Mouse (Mus musculus) hindbrain, postnatal 0 days (tissue): Measurements from ENCODE around the gene Nipal3. TPM values are rescaled to one million over a fixed set of nuclear protein-coding genes. Genes with fewer than 3 reads are reported as not detected.

ENCODE experiments used
- ATAC-seq: fragments of 200-750 bp; cut with Nextera tagmentation; 2 replicates; pipeline ENCODE4 v1.8.0; 2017; ENCODE audit warnings: mild to moderate bottlenecking, moderate TSS enrichment, moderate library complexity
- DNase-seq: peaks from one replicate; pipeline ENCODE4 v3.0.0-alpha.2; 2015; ENCODE audit warnings: low spot score
- H3K27ac ChIP-seq: fragments of 300-500 bp; sonication (generic); 2 replicates; pipeline ENCODE4 v1.5.1; 2014; ENCODE audit warnings: mild to moderate bottlenecking
- H3K27me3 ChIP-seq: fragments of 300-500 bp; sonication (generic); 2 replicates; pipeline ENCODE4 v1.6.1; 2014; ENCODE audit warnings: low read length, mixed read lengths; ENCODE audit not compliant: insufficient read depth
- H3K36me3 ChIP-seq: fragments of 300-500 bp; sonication (generic); 2 replicates; pipeline ENCODE4 v1.6.1; 2014; ENCODE audit warnings: low read length, mixed read lengths; ENCODE audit not compliant: insufficient read depth
- H3K4me1 ChIP-seq: fragments of 300-500 bp; sonication (generic); 2 replicates; pipeline ENCODE4 v1.6.1; 2014; ENCODE audit warnings: antibody characterized with exemption, low read length, mixed read lengths; ENCODE audit not compliant: insufficient read depth
- H3K4me2 ChIP-seq: fragments of 300-500 bp; sonication (generic); 2 replicates; pipeline ENCODE4 v1.6.1; 2014; ENCODE audit warnings: low read depth, mild to moderate bottlenecking, low read length, moderate library complexity, mixed read lengths
- H3K4me3 ChIP-seq: fragments of 300-500 bp; sonication (generic); 2 replicates; pipeline ENCODE4 v1.5.1; 2014; ENCODE audit warnings: low read length
- H3K9ac ChIP-seq: fragments of 300-500 bp; sonication (generic); replicated peaks from 2 replicates; pipeline ENCODE4 v1.6.1; 2014; ENCODE audit warnings: mild to moderate bottlenecking, low read length, moderate library complexity, mixed read lengths
- H3K9me3 ChIP-seq: fragments of 300-500 bp; sonication (generic); 2 replicates; pipeline ENCODE4 v1.6.1; 2016; ENCODE audit warnings: low read length, mixed read lengths
- CTCF ChIP-seq: IDR thresholded peaks from 2 replicates; pipeline ENCODE4 v1.5.1; 2016; ENCODE audit warnings: antibody characterized with exemption, control low read depth, low read depth
- WGBS: fragments of 180-500 bp; shearing (Covaris S2); extraction: QIAGEN DNeasy Blood & Tissue Kit; methylation state at CpG from one replicate; pipeline ENCODE4 v1.1.7; 2014; 5-methylcytosine and 5-hydroxymethylcytosine counted together
- polyA plus RNA-seq: library from polyadenylated mRNA; unstranded; fragments of >200 nt; fragmentation: Nextera tagmentation; extraction: Ambion mirVana; gene quantifications from 2 replicates; pipeline ENCODE4 v1.2.1, GENCODE M21; 2015
- total RNA-seq: library from RNA; depleted of rRNA; stranded (reverse); fragments of >200 nt; gene quantifications from 2 replicates; pipeline ENCODE4 v1.2.3, GENCODE M21; 2014

Gene Nipal3
- total and polyA plus RNA-seq, 2 experiments from 2014 or later: 8.5 to 97.3 TPM

GRCm38 (mm10) chr4:135420961-135421360, 73.9 kb downstream of the Nipal3 start:
- no peak for TF ChIP-seq CTCF
- Histone ChIP-seq H3K27me3 (no peaks in the 10 kb centered on the region), H3K9ac (no peak overlapping the region), H3K27ac (no peak overlapping the region), H3K4me1 (no peaks in the 10 kb centered on the region), H3K4me3 (no peak overlapping the region), H3K9me3 (no peaks in the 10 kb centered on the region), H3K4me2 (no peak overlapping the region), H3K36me3 (peaks cover 39% of the 10 kb centered on the region)
- DNase-seq: no peak
- 88% methylated on average over 13 of the region's 13 CpGs for WGBS
- no peak for ATAC-seq

GRCm38 (mm10) chr4:135420416-135420815, 74.4 kb downstream of the Nipal3 start:
- no peak for ATAC-seq
- Histone ChIP-seq H3K4me2 (no peak overlapping the region), H3K4me3 (no peak overlapping the region), H3K9me3 (no peaks in the 10 kb centered on the region), H3K9ac (no peak overlapping the region), H3K27me3 (no peaks in the 10 kb centered on the region), H3K4me1 (no peaks in the 10 kb centered on the region), H3K27ac (no peak overlapping the region), H3K36me3 (peaks cover 39% of the 10 kb centered on the region)
- no peak for DNase-seq
- WGBS: 84% methylated on average over 11 of the region's 11 CpGs
- no peak for TF ChIP-seq CTCF

GRCm38 (mm10) chr4:135419996-135420395, 74.8 kb downstream of the Nipal3 start:
- no peaks in the 10 kb centered on the region for H3K27me3 ChIP-seq
- no peaks in the 10 kb centered on the region for H3K9me3 ChIP-seq
- DNase-seq: no peak
- no peak for ATAC-seq
- H3K4me1 ChIP-seq: no peaks in the 10 kb centered on the region
- no peak overlapping the region for H3K4me3 ChIP-seq
- peaks cover 40% of the 10 kb centered on the region for H3K36me3 ChIP-seq
- no peak overlapping the region for H3K27ac ChIP-seq
- H3K9ac ChIP-seq: no peak overlapping the region
- no peak overlapping the region for H3K4me2 ChIP-seq
- WGBS: 90% methylated on average over 21 of the region's 21 CpGs
- TF ChIP-seq CTCF: no peak

- H3K27me3 ChIP-seq: no peaks in the 10 kb centered on the region
- 92% methylated on average over 21 of the region's 21 CpGs for WGBS
- DNase-seq: no peak
These were observed 78.5 kb downstream of the Nipal3 start for GRCm38 (mm10) chr4:135416367-135416766.

GRCm38 (mm10) chr4:135413491-135413890, 81.3 kb downstream of the Nipal3 start:
- H3K9ac ChIP-seq: no peak overlapping the region
- DNase-seq (no peak), ATAC-seq (no peak)
- WGBS: 85% methylated on average over 8 of the region's 8 CpGs
- no peak overlapping the region for H3K4me3 ChIP-seq
- peaks cover 28% of the 10 kb centered on the region for H3K36me3 ChIP-seq
- H3K9me3 ChIP-seq: no peaks in the 10 kb centered on the region
- no peaks in the 10 kb centered on the region for H3K27me3 ChIP-seq
- no peak for TF ChIP-seq CTCF
- no peak overlapping the region for H3K27ac ChIP-seq
- H3K4me1 ChIP-seq: no peaks in the 10 kb centered on the region
- H3K4me2 ChIP-seq: no peak overlapping the region

More at GRCm38 (mm10) chr4:135416367-135416766, 78.5 kb downstream of the Nipal3 start:
- peaks cover 46% of the 10 kb centered on the region for H3K36me3 ChIP-seq
- no peaks in the 10 kb centered on the region for H3K9me3 ChIP-seq
- H3K4me2 ChIP-seq: no peak overlapping the region
- H3K4me1 ChIP-seq: no peaks in the 10 kb centered on the region
- H3K4me3 ChIP-seq: no peak overlapping the region
- TF ChIP-seq CTCF: no peak
- H3K9ac ChIP-seq: no peak overlapping the region
- no peak for ATAC-seq
- H3K27ac ChIP-seq: no peak overlapping the region

GRCm38 (mm10) chr4:135411633-135412032, 83.2 kb downstream of the Nipal3 start:
- 36% methylated on average over 4 of the region's 4 CpGs for WGBS
- DNase-seq (peak; percentile 76), ATAC-seq (no peak)
- peak; percentile 91 for TF ChIP-seq CTCF
- Histone ChIP-seq H3K4me1 (no peaks in the 10 kb centered on the region), H3K36me3 (peaks cover 22% of the 10 kb centered on the region), H3K27me3 (no peaks in the 10 kb centered on the region), H3K9ac (no peak overlapping the region), H3K4me2 (no peak overlapping the region), H3K9me3 (no peaks in the 10 kb centered on the region), H3K4me3 (no peak overlapping the region), H3K27ac (no peak overlapping the region)

- 55% methylated on average over 5 of the region's 5 CpGs for WGBS
- DNase-seq: peak; percentile 20
- no peak for TF ChIP-seq CTCF
These were observed 88.7 kb downstream of the Nipal3 start for GRCm38 (mm10) chr4:135406180-135406579.

More at GRCm38 (mm10) chr4:135406180-135406579, 88.7 kb downstream of the Nipal3 start:
- no peaks in the 10 kb centered on the region; the same call in 1 of the 2 replicates for H3K36me3 ChIP-seq
- H3K27me3 ChIP-seq: no peaks in the 10 kb centered on the region
- no peak overlapping the region for H3K4me2 ChIP-seq
- H3K9me3 ChIP-seq: no peaks in the 10 kb centered on the region
- H3K9ac ChIP-seq: no peak overlapping the region
- H3K27ac ChIP-seq: no peak overlapping the region
- no peaks in the 10 kb centered on the region for H3K4me1 ChIP-seq
- H3K4me3 ChIP-seq: no peak overlapping the region
- ATAC-seq: no peak
